Mouse (Mus musculus) MEL (cell line): ENCODE data around the gene Gm15737.

Source experiments
- CTCF ChIP-seq, 3 experiments: IDR thresholded peaks in 2 of 3; conservative IDR thresholded peaks in 1 of 3; 2 replicates each; pipeline ENCODE4 v1.5.1; 2011 to 2012; ENCODE audit warnings: low read length in 3 of 3, low read depth in 2 of 3, mild to moderate bottlenecking in 2 of 3, improper control_type of control experiment in 1 of 3, inconsistent platforms in 1 of 3, mixed read lengths in 1 of 3, moderate library complexity in 1 of 3; ENCODE audit not compliant: control insufficient read depth in 1 of 3, insufficient read depth in 1 of 3, poor library complexity in 1 of 3, severe bottlenecking in 1 of 3
- E2F4 ChIP-seq: IDR thresholded peaks from 2 replicates; pipeline ENCODE4 v1.6.1; 2011; ENCODE audit warnings: low read depth, low read length, improper control_type of control experiment, borderline replicate concordance
- EP300 ChIP-seq, 2 experiments: IDR thresholded peaks; 2 replicates each; pipeline ENCODE4 v1.6.1; 2011; ENCODE audit warnings: improper control_type of control experiment in 2 of 2, low read length in 2 of 2, low read depth in 1 of 2, mild to moderate bottlenecking in 1 of 2
- GATA1 ChIP-seq: IDR thresholded peaks from 2 replicates; pipeline ENCODE4 v1.6.1; 2011; ENCODE audit warnings: low read depth, low read length, improper control_type of control experiment
- HCFC1 ChIP-seq: IDR thresholded peaks from 2 replicates; pipeline ENCODE4 v1.6.1; 2012; ENCODE audit warnings: low read depth, mild to moderate bottlenecking, inconsistent platforms, low read length, improper control_type of control experiment, moderate library complexity
- MAZ ChIP-seq: IDR thresholded peaks from 2 replicates; pipeline ENCODE4 v1.6.1; 2012; ENCODE audit warnings: low read depth, mild to moderate bottlenecking, inconsistent platforms, low read length, improper control_type of control experiment
- POLR2A ChIP-seq, 2 experiments: IDR thresholded peaks; 2 replicates each; pipeline ENCODE4 v1.6.1; 2011 to 2012; ENCODE audit warnings: low read length in 2 of 2, mild to moderate bottlenecking in 2 of 2, control low read depth in 1 of 2, improper control_type of control experiment in 1 of 2, low read depth in 1 of 2, moderate library complexity in 1 of 2; ENCODE audit not compliant: control insufficient read depth in 1 of 2, insufficient read depth in 1 of 2, poor library complexity in 1 of 2
- POLR2AphosphoS2 ChIP-seq: IDR thresholded peaks from 2 replicates; pipeline ENCODE4 v1.6.1; 2011; ENCODE audit warnings: low read length, improper control_type of control experiment
- POLR2AphosphoS5 ChIP-seq: IDR thresholded peaks from 2 replicates; pipeline ENCODE4 v1.6.1; 2012; ENCODE audit warnings: low read depth, borderline replicate concordance, mild to moderate bottlenecking, inconsistent platforms, low read length, moderate library complexity, mixed read lengths

DNA sequence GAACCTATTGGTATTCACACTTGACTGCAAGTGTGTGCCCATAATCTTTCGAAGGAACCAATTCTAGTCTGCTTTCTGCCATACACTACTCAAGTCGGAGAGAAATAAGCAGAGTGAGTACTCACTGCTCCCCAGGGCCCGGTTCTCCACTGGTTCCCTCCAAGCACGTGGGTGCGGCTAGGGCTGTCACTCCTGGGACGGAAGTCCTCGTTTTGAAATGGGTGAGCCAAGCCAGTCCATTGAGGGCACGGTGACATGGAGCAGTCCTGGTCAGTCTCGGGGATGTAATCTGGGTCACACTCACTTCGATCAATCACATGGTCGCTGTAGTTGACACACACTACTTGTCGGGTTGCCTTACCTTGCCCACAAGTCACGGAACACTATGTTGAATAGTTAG, 11.4 kb upstream of the Gm15737 start:
- TF ChIP-seq CTCF (IDR thresholded peaks at IDR 0.05 in 2 of 3, conservative IDR thresholded peaks at IDR 0.05 in 1 of 3; ENCODE audit: control insufficient read depth in 1 of 3, insufficient read depth in 1 of 3, low read depth in 2 of 3, low read length in 3 of 3, poor library complexity in 1 of 3, severe bottlenecking in 1 of 3) (no peak), HCFC1 (no peak), POLR2A (IDR thresholded peaks at IDR 0.05; ENCODE audit: control insufficient read depth in 1 of 2, insufficient read depth in 1 of 2, low read depth in 1 of 2, low read length in 2 of 2, poor library complexity in 1 of 2) (no peak), GATA1 (no peak), E2F4 (no peak), POLR2AphosphoS2 (no peak), POLR2AphosphoS5 (no peak), EP300 (IDR thresholded peaks at IDR 0.05; ENCODE audit: low read depth in 1 of 2, low read length in 2 of 2) (no peak), MAZ (no peak)
